ENCODE assay signal across 9 mouse cellular contexts in genomic region chrX:101889813-101890469, GRCm38 (mm10). TPM values are rescaled to one million over a fixed set of nuclear protein-coding genes. Genes with fewer than 3 reads are reported as not detected.
A peak's percentile ranks its signal among the peaks of the same experiment; 100 is the strongest.
DNase-seq lines count a peak whose midpoint lies in the region; ATAC-seq and TF ChIP-seq lines count a peak whose summit lies in the region.
"Had no signal": no experiment of that assay in that cellular context is flagged by ENCODE, and none has a peak within 500 bp of the region (broad histone marks: within the 10 kb centered on the region; RNA-seq: fewer than 3 reads in every experiment).

No protein-coding gene starts in this region.

- no peak for ATAC-seq in heart, embryonic 11.5 days (replicated peaks; ENCODE audit: insufficient number of reproducible peaks, low FRiP score, low TSS enrichment)
- ATAC-seq in midbrain, embryonic 15.5 days (replicated peaks), result no peak

- no peaks in the 10 kb centered on the region for H3K79me2 ChIP-seq in heart, adult 2 months (replicated peaks; ENCODE audit: control insufficient read depth, insufficient read depth, low read length)

- H3K27me3 ChIP-seq in heart, adult 2 months (ENCODE audit: control insufficient read depth, insufficient read depth, low read length), result no peaks in the 10 kb centered on the region
- H3K27me3 ChIP-seq in heart, embryonic 11.5 days (ENCODE audit: control insufficient read depth, insufficient read depth, low read length), result peaks cover 8% of the 10 kb centered on the region
- peaks cover 11% of the 10 kb centered on the region; the same call in 1 of the 2 replicates for H3K27me3 ChIP-seq in midbrain, embryonic 15.5 days (replicated peaks)
- H3K27me3 ChIP-seq in forebrain, embryonic 10.5 days (ENCODE audit: poor library complexity, severe bottlenecking), result peaks cover 99% of the 10 kb centered on the region

- intact Hi-C loops in heart, adult 2 months (cut with DNase I), result no loop called here
- intact Hi-C loops in gastrocnemius, postnatal 36 days (cut with DNase I), result no loop called here

- H3K4me2 ChIP-seq in heart, embryonic 11.5 days, result no peak overlapping the region
- H3K4me2 ChIP-seq in midbrain, embryonic 15.5 days, result no peak overlapping the region

- peak; percentile 53 to 66 for DNase-seq in heart, adult 2 months
- peak; percentile 39 for DNase-seq in adrenal gland, postnatal 25 days
- DNase-seq in gastrocnemius, postnatal 36 days, result peak; percentile 20 to 25
- peak; percentile 5 for DNase-seq in lung, adult 2 months
- DNase-seq in yolk sac, embryonic 10.5 days (ENCODE audit: low spot score), result no peak
- DNase-seq in forebrain, embryonic 10.5 days (ENCODE audit: extremely low spot score, low spot score), result no peak

- no peak overlapping the region for H3K4me3 ChIP-seq in heart, adult 2 months
- no peak overlapping the region for H3K4me3 ChIP-seq in heart, embryonic 11.5 days (ENCODE audit: low read depth, low read length)
- no peak overlapping the region for H3K4me3 ChIP-seq in lung, adult 2 months (replicated peaks; ENCODE audit: extremely low read depth, low read depth, low read length)
- no peak overlapping the region for H3K4me3 ChIP-seq in midbrain, embryonic 15.5 days
- no peak overlapping the region for H3K4me3 ChIP-seq in forebrain, embryonic 10.5 days

- no peak overlapping the region for H3K27ac ChIP-seq in heart, adult 2 months
- H3K27ac ChIP-seq in heart, embryonic 11.5 days (ENCODE audit: low read depth, low read length), result no peak overlapping the region
- H3K27ac ChIP-seq in midbrain, embryonic 15.5 days, result no peak overlapping the region
- no peak overlapping the region for H3K27ac ChIP-seq in forebrain, embryonic 10.5 days
- H3K27ac ChIP-seq: macrophage had no signal

- no peaks in the 10 kb centered on the region for H3K36me3 ChIP-seq in heart, adult 2 months (ENCODE audit: control insufficient read depth, insufficient read depth, low read length)
- H3K36me3 ChIP-seq in heart, embryonic 11.5 days (ENCODE audit: control insufficient read depth, insufficient read depth, low read length), result no peaks in the 10 kb centered on the region
- no peaks in the 10 kb centered on the region for H3K36me3 ChIP-seq in midbrain, embryonic 15.5 days (replicated peaks)
- H3K36me3 ChIP-seq in forebrain, embryonic 10.5 days (replicated peaks), result no peaks in the 10 kb centered on the region

- no peaks in the 10 kb centered on the region for H3K4me1 ChIP-seq in heart, adult 2 months (ENCODE audit: control insufficient read depth, insufficient read depth, low read length)
- H3K4me1 ChIP-seq in heart, embryonic 11.5 days (ENCODE audit: control insufficient read depth, insufficient read depth, low read length), result peaks cover 11% of the 10 kb centered on the region
- no peaks in the 10 kb centered on the region for H3K4me1 ChIP-seq in lung, adult 2 months (ENCODE audit: control insufficient read depth, insufficient read depth, low read length)
- H3K4me1 ChIP-seq in midbrain, embryonic 15.5 days, result no peaks in the 10 kb centered on the region
- no peaks in the 10 kb centered on the region for H3K4me1 ChIP-seq in forebrain, embryonic 10.5 days

- H3K9me3 ChIP-seq in heart, embryonic 11.5 days (replicated peaks; ENCODE audit: control insufficient read depth, low read length), result no peaks in the 10 kb centered on the region
- no peaks in the 10 kb centered on the region for H3K9me3 ChIP-seq in midbrain, embryonic 15.5 days
- H3K9me3 ChIP-seq in forebrain, embryonic 10.5 days, result no peaks in the 10 kb centered on the region

- TF ChIP-seq CTCF in heart, adult 2 months (IDR thresholded peaks at IDR 0.05), result no peak
- TF ChIP-seq CTCF in lung, adult 2 months (IDR thresholded peaks at IDR 0.05; ENCODE audit: insufficient read depth, low read length), result no peak

- no peak overlapping the region for H3K9ac ChIP-seq in heart, adult 2 months (ENCODE audit: low read depth, low read length)
- no peak overlapping the region for H3K9ac ChIP-seq in heart, embryonic 11.5 days (ENCODE audit: low read depth, low read length)
- no peak overlapping the region for H3K9ac ChIP-seq in midbrain, embryonic 15.5 days

- WGBS in heart, adult 2 months, result 46% methylated on average over 4 of the region's 4 CpGs
- 70% methylated on average over 4 of the region's 4 CpGs for WGBS in heart, embryonic 11.5 days (ENCODE audit: insufficient replicate concordance)
- WGBS in lung, adult 2 months, result 62% methylated on average over 4 of the region's 4 CpGs
- 88% methylated on average over 4 of the region's 4 CpGs for WGBS in midbrain, embryonic 15.5 days
- 91% methylated on average over 4 of the region's 4 CpGs for WGBS in forebrain, embryonic 10.5 days

- TF ChIP-seq POLR2A in heart, adult 2 months (IDR thresholded peaks at IDR 0.05; ENCODE audit: insufficient read depth, low read depth, low read length), result no peak
- TF ChIP-seq POLR2A in lung, adult 2 months (IDR thresholded peaks at IDR 0.05; ENCODE audit: borderline replicate concordance, extremely low read depth, low read depth, low read length), result no peak

- TF ChIP-seq EP300 in heart, adult 2 months (IDR thresholded peaks at IDR 0.05; ENCODE audit: insufficient read depth, low read depth, low read length), result 0 out of 2 replicates have a peak, but pooled peaks have one; percentile 33

RNA-seq across cellular contexts. Expression of gene Nhsl2, which starts 40.8 kb away (rescaled TPM):
- total RNA-seq in heart, adult 2 months (2021), result 1 to 10 TPM; 3.6 to 4.2 TPM
- polyA plus RNA-seq in heart, adult 2 months (2012; rRNA removed), result 1.4 and 2.7 TPM in 2 replicates
- 17.2 and 20.3 TPM in 2 replicates for polyA plus RNA-seq in heart, embryonic 11.5 days (2014; fragmentation: Nextera tagmentation; extraction: Ambion mirVana)
- 6.2 and 6.9 TPM in 2 replicates for total RNA-seq in adrenal gland, postnatal 25 days (2021)
- 1 to 10 TPM; 1.8 to 3.5 TPM for total RNA-seq in gastrocnemius, postnatal 36 days (2021)
- polyA plus RNA-seq in lung, adult 2 months (2012; rRNA removed), result 4.3 and 4.8 TPM in 2 replicates
- polyA plus RNA-seq in midbrain, embryonic 15.5 days (2015; fragmentation: Nextera tagmentation; extraction: Ambion mirVana), result 7.0 and 7.6 TPM in 2 replicates
- 11.3 and 12.1 TPM in 2 replicates for polyA plus RNA-seq in forebrain, embryonic 10.5 days (2016; fragmentation: Nextera tagmentation; extraction: Ambion mirVana)

Comparison
In these comparisons a context has a peak if more than half of its experiments do, and no peak if none do; other contexts are left out.
1. DNase-seq: peak in heart, adult 2 months (2 of 2), adrenal gland, postnatal 25 days (single experiment), gastrocnemius, postnatal 36 days (2 of 2) and lung, adult 2 months (single experiment); none in yolk sac, embryonic 10.5 days (single experiment) and forebrain, embryonic 10.5 days (single experiment).